Mouse (Mus musculus) frontal cortex, postnatal 14 days (tissue): Measurements from ENCODE around the gene Glb1l.
"Not testable (repeated sequence)": the region's sequence is repeated elsewhere in the genome, so short reads cannot be mapped to it uniquely, and the experiment has no call there.

ENCODE experiments used
- DNase-seq, 2 experiments: peaks; one replicate each; pipeline ENCODE4 v3.0.0; 2022; ENCODE audit warnings: low spot score in 2 of 2

The Glb1l gene

GRCm38 (mm10) chr1:75210136-75211087 lies at the start of gene Glb1l, which contains the start of gene Stk16:
Gene Glb1l (minus strand): TSS chr1:75210813.
Gene Stk16 (plus strand): TSS chr1:75210838.
- peak; percentile 90 to 95 for DNase-seq

- DNase-seq = no peak
Observed at GRCm38 (mm10) chr1:75255516-75256046, 45.0 kb upstream of the Glb1l start.

DNA sequence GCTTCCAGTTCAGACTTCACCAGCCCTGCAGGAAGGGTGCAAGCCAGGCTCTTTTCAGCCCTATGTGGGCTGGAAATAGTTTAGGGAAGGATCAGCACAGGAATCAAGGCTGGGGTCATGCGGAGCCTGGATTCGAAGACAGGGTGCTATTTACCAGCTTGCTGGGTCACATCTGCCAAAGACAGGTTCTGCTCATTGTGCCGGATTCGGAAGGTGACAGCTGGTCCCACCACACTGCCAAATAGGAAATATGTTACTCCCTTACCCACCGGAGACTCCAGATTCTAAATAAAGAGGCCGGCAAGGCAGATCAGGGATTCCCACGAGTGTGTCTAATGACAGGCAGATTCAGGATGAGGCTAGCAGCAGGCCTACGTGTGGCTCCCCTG lies 44.0 kb upstream of the Glb1l start:
- no peak for DNase-seq

- peak in 1 of 2 experiments; percentile 85 for DNase-seq
Observed at GRCm38 (mm10) chr1:75253849-75254624, 43.4 kb upstream of the Glb1l start.

DNA sequence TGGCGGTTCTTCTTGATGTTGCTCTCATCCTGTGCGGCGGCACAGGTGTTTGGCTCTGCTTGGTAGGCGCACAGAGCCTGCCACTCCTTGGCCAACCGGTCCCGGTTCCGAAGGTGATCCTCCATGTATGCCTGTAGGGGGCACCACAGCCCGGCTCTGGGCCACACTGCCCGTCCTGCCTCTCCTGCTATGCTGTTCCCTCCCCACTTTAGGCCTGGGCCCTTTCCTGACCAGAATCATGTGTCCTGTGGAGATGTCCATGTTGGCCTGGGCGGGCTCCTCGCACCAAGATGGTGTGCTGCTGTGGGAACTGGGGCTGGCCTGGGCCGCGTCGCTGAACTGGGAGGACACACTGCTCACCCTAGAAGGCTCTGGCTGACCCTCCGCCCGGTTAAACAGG lies 42.4 kb upstream of the Glb1l start:
- DNase-seq = no peak

- DNase-seq = no peak
Observed at GRCm38 (mm10) chr1:75252308-75252707, 41.7 kb upstream of the Glb1l start.

DNA sequence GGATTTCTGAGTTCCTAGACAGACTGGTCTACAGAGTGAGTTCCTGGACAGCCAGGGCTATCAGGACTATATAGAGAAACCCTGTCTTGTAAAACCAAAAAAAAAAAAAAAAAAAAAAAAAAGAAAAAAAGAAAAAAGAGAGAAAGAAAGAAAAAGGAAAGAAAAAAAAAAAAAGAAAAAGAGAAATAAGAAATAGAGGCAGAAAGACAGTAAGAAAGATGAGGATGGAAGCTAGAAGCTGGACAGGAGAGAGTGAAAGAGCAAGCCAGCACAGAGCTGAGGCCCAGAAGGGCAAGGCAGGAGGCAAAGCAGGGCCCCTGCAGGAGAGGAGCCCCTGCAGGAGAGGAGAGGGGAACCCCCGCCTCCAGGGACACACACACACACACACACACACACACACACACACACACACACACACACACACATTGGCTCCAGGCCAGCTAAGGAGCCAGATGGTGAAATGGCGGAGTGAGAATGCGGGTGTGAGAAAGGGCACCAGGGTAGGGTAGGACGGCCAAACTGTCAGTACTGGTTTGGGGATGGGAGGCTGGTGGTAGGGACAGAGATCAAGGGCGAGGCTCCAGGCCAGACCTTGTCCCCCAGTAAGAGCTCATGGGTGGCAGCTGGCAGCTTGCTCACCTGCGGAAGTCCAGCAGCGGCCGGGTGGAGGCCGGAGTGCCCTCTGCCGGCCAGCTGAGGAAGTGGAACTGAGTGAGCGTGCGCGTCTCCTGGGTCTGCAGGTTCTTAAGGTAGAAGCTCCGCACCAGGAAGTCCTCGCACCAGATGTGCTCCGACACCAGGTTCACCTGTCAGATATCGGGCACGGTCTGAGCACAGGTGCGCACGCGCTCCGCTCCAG lies 40.7 kb upstream of the Glb1l start:
- DNase-seq = no peak

DNA sequence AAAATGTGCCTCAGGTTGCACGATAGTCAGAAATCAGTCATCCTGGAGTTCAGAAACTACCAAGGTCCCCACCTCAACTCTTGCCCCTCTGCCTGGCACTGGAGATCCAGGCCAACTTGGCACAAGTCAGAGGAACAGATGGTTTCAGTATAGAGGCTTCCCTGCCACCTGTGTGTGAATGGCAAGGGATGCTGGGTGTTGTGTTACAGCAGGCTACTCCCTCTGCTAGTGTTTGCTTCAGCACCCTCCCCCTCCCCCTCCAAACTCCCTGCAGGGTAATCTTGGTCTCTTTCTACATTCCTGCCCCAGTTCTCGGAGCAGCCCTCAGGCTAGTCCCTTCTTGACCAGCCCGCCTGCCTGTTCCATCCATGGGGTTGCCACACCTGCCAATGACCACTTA lies 39.9 kb upstream of the Glb1l start:
- no peak for DNase-seq

DNA sequence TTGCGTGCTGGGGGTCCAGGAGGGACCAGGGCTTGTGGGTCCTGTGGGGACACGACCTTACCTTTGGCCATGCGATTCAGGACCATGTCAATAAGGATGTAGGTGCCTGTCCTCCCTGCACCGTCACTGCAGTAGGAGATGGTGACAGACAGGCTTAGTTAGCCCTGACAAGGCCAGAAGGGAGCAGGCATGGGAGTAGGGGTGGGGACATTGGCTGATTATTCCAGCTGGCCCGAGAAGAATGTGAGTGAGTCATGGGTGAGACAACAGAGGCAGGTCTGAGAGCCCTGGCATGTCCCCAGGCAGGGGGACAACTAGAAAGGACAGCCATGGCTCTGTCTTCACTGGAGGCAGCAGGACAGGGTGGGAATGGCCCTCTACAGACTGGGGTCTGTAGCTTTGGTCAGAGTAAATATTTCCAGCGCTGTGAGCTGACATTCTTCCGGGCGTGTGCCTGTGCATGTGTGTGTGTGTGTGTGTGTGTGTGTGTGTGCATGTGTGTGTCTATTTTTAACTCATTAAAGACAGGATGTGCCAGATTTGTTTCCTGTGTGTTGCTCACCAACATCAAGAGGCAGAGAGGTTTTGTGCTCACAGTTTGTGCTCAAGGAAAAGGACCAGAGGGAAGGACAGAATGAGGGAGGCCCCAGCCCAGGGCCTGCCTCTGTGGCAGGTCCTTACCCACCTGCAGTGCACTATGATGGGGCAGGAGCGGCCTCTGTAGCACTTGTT lies 37.6 kb upstream of the Glb1l start:
- no peak for DNase-seq

GRCm38 (mm10) chr1:75247071-75247930 lies 36.7 kb upstream of the Glb1l start:
- no peak for DNase-seq

- no peak for DNase-seq
Observed at GRCm38 (mm10) chr1:75244836-75245235, 34.2 kb upstream of the Glb1l start.

DNA sequence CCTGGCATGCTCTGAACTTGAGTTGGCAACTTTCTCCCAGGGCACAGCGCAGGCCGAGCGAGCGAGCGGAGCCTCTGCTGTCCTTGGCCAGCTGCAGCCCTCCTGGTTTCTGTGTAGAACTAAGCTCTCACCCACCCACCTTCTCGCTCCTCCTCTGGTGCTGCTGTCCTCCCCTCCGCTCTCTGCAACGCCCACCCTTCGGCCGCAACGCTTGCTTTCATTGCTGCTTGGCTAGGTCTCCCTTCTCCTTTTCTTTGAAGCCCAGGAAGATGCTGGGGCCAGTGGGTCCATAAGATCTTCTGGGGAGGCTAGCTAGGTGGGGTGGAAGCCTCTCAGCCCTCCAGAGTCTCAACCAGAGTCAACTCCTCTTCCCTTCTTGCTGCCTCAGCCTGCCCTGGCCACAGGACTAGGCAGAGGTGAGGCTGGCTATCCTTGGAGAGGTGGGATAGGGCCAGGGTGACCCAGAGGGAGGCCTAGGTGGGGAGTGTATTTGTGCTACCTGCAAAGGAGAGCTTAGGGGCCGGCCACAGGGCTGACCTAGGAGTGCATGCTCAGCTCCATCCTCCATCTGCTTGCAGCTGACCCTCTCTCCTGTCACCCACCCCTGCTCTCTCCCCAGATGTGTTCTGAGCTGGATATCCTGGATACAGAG lies 33.7 kb upstream of the Glb1l start:
- no peak for DNase-seq

DNA sequence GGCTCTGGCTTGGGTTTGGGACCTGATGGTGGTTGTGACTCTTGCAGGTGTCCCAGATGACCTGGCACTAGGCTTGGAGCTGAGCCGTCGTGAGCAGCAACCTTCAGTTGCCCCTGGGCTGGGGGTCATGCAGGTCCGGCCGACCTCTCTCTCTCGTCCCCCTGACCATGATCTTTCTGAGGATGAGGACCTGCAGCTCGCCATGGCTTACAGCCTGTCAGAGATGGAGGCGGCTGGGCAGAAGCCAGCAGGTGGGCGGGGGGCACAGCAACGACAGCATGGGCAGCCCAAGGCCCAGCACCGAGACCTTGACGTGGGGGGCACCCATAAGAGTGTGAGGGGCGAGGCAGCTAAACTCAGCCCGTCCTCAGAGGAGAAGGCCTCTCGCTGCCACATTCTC lies 32.8 kb upstream of the Glb1l start:
- DNase-seq = no peak

- DNase-seq = no peak
Observed at GRCm38 (mm10) chr1:75239591-75239990, 29.0 kb upstream of the Glb1l start.

DNA sequence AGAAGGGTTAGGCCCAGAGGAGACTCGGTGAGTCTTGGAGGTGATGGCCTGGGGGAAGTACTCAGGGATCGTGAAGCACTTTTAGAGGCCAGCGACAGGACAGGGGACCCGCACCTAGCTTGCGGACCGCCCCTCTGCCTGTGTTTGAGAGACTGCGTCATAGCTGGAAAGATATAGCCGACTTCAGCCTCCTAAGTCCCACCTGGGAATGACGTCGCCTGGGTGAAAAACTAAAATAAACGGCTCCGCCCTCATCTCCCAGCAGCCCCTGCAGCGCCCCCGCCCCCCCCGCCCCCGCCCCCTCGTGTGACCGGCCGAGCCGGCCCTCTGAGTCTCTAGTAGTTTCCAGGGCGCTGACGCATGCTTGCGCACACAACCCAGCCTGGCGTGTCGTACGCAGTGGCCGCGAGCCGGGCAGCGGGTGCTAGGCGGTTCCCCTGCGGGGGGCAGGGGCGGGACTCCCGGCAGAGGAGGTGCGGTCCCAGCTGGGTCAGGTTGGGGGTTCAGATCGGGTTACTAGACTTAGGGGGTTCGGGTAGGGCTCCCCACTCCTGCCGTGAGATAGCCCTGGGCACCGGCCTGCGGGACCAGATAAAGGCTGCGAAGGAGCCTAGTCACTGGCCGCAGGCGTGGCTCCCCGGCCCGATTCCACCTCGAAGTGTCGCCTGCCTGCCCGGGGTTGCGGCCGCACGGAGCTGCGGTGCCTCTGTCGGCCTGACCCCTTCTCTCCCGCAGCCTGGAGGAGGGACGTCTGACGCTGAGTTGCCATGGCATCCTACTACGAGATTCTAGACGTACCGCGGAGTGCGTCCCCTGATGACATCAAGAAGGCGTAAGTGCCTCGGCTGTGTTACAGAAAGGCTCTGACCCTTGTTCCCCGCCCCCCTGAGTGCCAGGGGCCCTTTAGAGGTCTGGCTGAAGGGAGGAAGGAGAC lies 25.8 kb upstream of the Glb1l start, which contains the start of gene Dnajb2:
Dnajb2 (plus strand) TSS at position 290 of the 934 bp plus-strand sequence.
- DNase-seq = peak in 1 of 2 experiments; percentile 66

- DNase-seq = no peak
Observed at GRCm38 (mm10) chr1:75234606-75235005, 24.0 kb upstream of the Glb1l start.

GRCm38 (mm10) chr1:75232489-75232888 lies 21.9 kb upstream of the Glb1l start:
- DNase-seq = not testable (repeated sequence)

DNA sequence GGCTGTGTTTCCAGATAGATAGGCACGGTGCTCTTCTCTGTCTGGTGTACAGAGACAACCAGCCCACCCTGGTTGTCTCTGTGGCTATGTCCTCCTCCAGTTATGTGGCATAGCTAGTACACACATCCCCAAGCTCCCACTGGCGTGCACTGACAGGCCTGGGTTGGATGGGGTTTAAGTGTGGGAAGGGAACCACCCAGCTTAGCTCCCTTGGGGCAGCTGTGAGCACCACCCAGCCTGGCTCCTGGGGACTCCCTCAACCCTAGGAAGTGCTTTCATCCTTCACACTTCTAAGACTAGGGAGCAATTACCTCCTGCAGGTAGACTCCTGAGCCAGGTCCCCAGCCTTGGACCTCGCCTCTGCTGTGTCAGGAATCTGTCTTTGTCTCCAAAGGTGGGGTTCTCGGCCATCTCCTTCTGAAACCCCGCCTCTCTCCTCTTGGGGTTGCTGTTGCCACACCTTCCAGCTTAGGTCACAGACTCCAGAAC lies 21.1 kb upstream of the Glb1l start, which contains the start of gene A630095N17Rik:
A630095N17Rik (minus strand) TSS at position 439 of the 489 bp plus-strand sequence.
- no peak for DNase-seq
